Comparison of ENCODE assay signal across 33 mouse cellular contexts in genomic region chr2:180389486-180389885, GRCm38 (mm10). TPM values are rescaled to one million over a fixed set of nuclear protein-coding genes. Genes with fewer than 3 reads are reported as not detected.
DNase-seq lines count a peak whose midpoint lies in the region; ATAC-seq and TF ChIP-seq lines count a peak whose summit lies in the region.
"Had no signal": no experiment of that assay in that cellular context is flagged by ENCODE, and none has a peak within 500 bp of the region (broad histone marks: within the 10 kb centered on the region; RNA-seq: fewer than 3 reads in every experiment).

No protein-coding gene starts in this region.

- H3K9ac ChIP-seq in heart, embryonic 12.5 days: peak overlapping the region; percentile 96
- no peak overlapping the region for H3K9ac ChIP-seq in midbrain, embryonic 11.5 days (ENCODE audit: low read length)
- no peak overlapping the region for H3K9ac ChIP-seq in midbrain, embryonic 13.5 days (replicated peaks)
- peak overlapping the region; percentile 98 for H3K9ac ChIP-seq in heart, postnatal 0 days (replicated peaks; ENCODE audit: low read depth, low read length)
- H3K9ac ChIP-seq: embryonic facial prominence, embryonic 12.5 days; forebrain, embryonic 12.5 days; hindbrain, embryonic 15.5 days; limb, embryonic 12.5 days; liver, postnatal 0 days; midbrain, embryonic 12.5 days had no signal

- WGBS in heart, embryonic 12.5 days: 5% methylated on average over 2 of the region's 2 CpGs
- WGBS in midbrain, embryonic 11.5 days: 20% methylated on average over 2 of the region's 2 CpGs
- 17% methylated on average over 2 of the region's 2 CpGs for WGBS in midbrain, embryonic 13.5 days
- WGBS in heart, postnatal 0 days: 21% methylated on average over 2 of the region's 2 CpGs

- no peak for DNase-seq in heart, adult 11 months
- peak; percentile 62 for DNase-seq in midbrain, embryonic 11.5 days (ENCODE audit: low spot score, missing footprints)
- DNase-seq in heart, postnatal 0 days (ENCODE audit: low spot score): no peak
- DNase-seq in skeletal muscle tissue, adult 2 months (ENCODE audit: low read depth, low spot score): peak; percentile 57
- no peak for DNase-seq in adrenal gland, adult 18-20 months (ENCODE audit: low spot score in 2 of 2)
- DNase-seq: adrenal gland, adult 8-10 months; cerebellum, adult 11-12 months; cerebellum, postnatal 14 days; kidney, adult 8-10 months; kidney, postnatal 14 days; liver, postnatal 0 days; lung, postnatal 10 days; retina, postnatal 1 day; right cerebral cortex, postnatal 25 days; thymus, adult 18-20 months; thymus, postnatal 36 days had no signal

- ATAC-seq in heart, embryonic 12.5 days (ENCODE audit: insufficient number of reproducible peaks, low FRiP score): no peak
- ATAC-seq in midbrain, embryonic 11.5 days (ENCODE audit: low FRiP score): no peak
- ATAC-seq in midbrain, embryonic 13.5 days: no peak
- no peak for ATAC-seq in heart, postnatal 0 days (ENCODE audit: insufficient read depth, low read depth)
- ATAC-seq: liver, postnatal 0 days had no signal

- H3K4me1 ChIP-seq in heart, embryonic 12.5 days (replicated peaks): peaks cover 49% of the 10 kb centered on the region
- H3K4me1 ChIP-seq in midbrain, embryonic 11.5 days (ENCODE audit: control insufficient read depth, insufficient read depth, low read length): peaks cover 11% of the 10 kb centered on the region
- H3K4me1 ChIP-seq in midbrain, embryonic 13.5 days (replicated peaks): peaks cover 22% of the 10 kb centered on the region
- H3K4me1 ChIP-seq in heart, postnatal 0 days (ENCODE audit: control insufficient read depth, insufficient read depth): peaks cover 11% of the 10 kb centered on the region

- peaks cover 9% of the 10 kb centered on the region for H3K36me3 ChIP-seq in heart, embryonic 12.5 days
- H3K36me3 ChIP-seq in midbrain, embryonic 11.5 days (ENCODE audit: control insufficient read depth, insufficient read depth, low read length): no peaks in the 10 kb centered on the region
- H3K36me3 ChIP-seq in midbrain, embryonic 13.5 days: no peaks in the 10 kb centered on the region
- no peaks in the 10 kb centered on the region; the same call in 1 of the 2 replicates for H3K36me3 ChIP-seq in heart, postnatal 0 days (replicated peaks; ENCODE audit: control insufficient read depth, insufficient read depth, low read length)
- H3K36me3 ChIP-seq: embryonic facial prominence, embryonic 12.5 days; forebrain, embryonic 12.5 days; hindbrain, embryonic 15.5 days; limb, embryonic 12.5 days; midbrain, embryonic 12.5 days had no signal

- no peaks in the 10 kb centered on the region for H3K9me3 ChIP-seq in heart, embryonic 12.5 days (replicated peaks)
- no peaks in the 10 kb centered on the region for H3K9me3 ChIP-seq in midbrain, embryonic 11.5 days (ENCODE audit: control insufficient read depth, low read length)
- no peaks in the 10 kb centered on the region for H3K9me3 ChIP-seq in midbrain, embryonic 13.5 days
- H3K9me3 ChIP-seq in heart, postnatal 0 days (replicated peaks; ENCODE audit: control insufficient read depth, low read length): no peaks in the 10 kb centered on the region
- H3K9me3 ChIP-seq: embryonic facial prominence, embryonic 12.5 days; forebrain, embryonic 12.5 days; hindbrain, embryonic 15.5 days; limb, embryonic 12.5 days; midbrain, embryonic 12.5 days had no signal

- TF ChIP-seq CTCF in heart, postnatal 0 days (IDR thresholded peaks at IDR 0.05; ENCODE audit: low read depth): no peak

- peaks cover 20% of the 10 kb centered on the region for H3K27me3 ChIP-seq in heart, embryonic 12.5 days (replicated peaks)
- peaks cover 18% of the 10 kb centered on the region for H3K27me3 ChIP-seq in midbrain, embryonic 11.5 days (ENCODE audit: control insufficient read depth, insufficient read depth, low read length)
- H3K27me3 ChIP-seq in midbrain, embryonic 13.5 days: peaks cover 44% of the 10 kb centered on the region
- H3K27me3 ChIP-seq in heart, postnatal 0 days (ENCODE audit: control insufficient read depth, insufficient read depth, low read length): peaks cover 3% of the 10 kb centered on the region; the same call in 1 of the 2 replicates

- peak overlapping the region; percentile 76 for H3K4me3 ChIP-seq in heart, embryonic 12.5 days
- no peak overlapping the region for H3K4me3 ChIP-seq in midbrain, embryonic 11.5 days (ENCODE audit: low read depth, low read length)
- H3K4me3 ChIP-seq in midbrain, embryonic 13.5 days (replicated peaks): no peak overlapping the region
- peak overlapping the region; percentile 69 for H3K4me3 ChIP-seq in heart, postnatal 0 days (ENCODE audit: low read depth, low read length)
- H3K4me3 ChIP-seq: embryonic facial prominence, embryonic 12.5 days; erythroblast, embryonic 14.5 days; forebrain, embryonic 12.5 days; hindbrain, embryonic 15.5 days; limb, embryonic 12.5 days; midbrain, embryonic 12.5 days had no signal

- peak overlapping the region; percentile 97 for H3K27ac ChIP-seq in heart, embryonic 12.5 days (ENCODE audit: poor library complexity, severe bottlenecking)
- no peak overlapping the region for H3K27ac ChIP-seq in midbrain, embryonic 11.5 days (ENCODE audit: low read depth, low read length)
- no peak overlapping the region for H3K27ac ChIP-seq in midbrain, embryonic 13.5 days
- peak overlapping the region; percentile 99 for H3K27ac ChIP-seq in heart, postnatal 0 days (ENCODE audit: low read depth)
- H3K27ac ChIP-seq: embryonic facial prominence, embryonic 12.5 days; forebrain, embryonic 12.5 days; hindbrain, embryonic 15.5 days; limb, embryonic 12.5 days; midbrain, embryonic 12.5 days had no signal

- peak overlapping the region; percentile 83 for H3K4me2 ChIP-seq in heart, embryonic 12.5 days
- H3K4me2 ChIP-seq in midbrain, embryonic 11.5 days: no peak overlapping the region
- H3K4me2 ChIP-seq in midbrain, embryonic 13.5 days (replicated peaks): no peak overlapping the region
- H3K4me2 ChIP-seq in heart, postnatal 0 days (ENCODE audit: low read depth, low read length): peak overlapping the region; percentile 67
- H3K4me2 ChIP-seq: embryonic facial prominence, embryonic 12.5 days; forebrain, embryonic 12.5 days; hindbrain, embryonic 15.5 days; limb, embryonic 12.5 days; liver, embryonic 11.5 days; midbrain, embryonic 12.5 days had no signal

- no peak for TF ChIP-seq EP300 in heart, postnatal 0 days (IDR thresholded peaks at IDR 0.05; ENCODE audit: low read depth)

RNA-seq across cellular contexts. Expression of gene Gata5, which starts 55.0 kb away (rescaled TPM):
- polyA plus RNA-seq in heart, embryonic 12.5 days (2016; fragmentation: Nextera tagmentation; extraction: Ambion mirVana): 24.7 and 28.4 TPM in 2 replicates
- not detected in 2 replicates for polyA plus RNA-seq in midbrain, embryonic 11.5 days (2014; fragmentation: Nextera tagmentation; extraction: Ambion mirVana)
- not detected in 2 replicates for polyA plus RNA-seq in midbrain, embryonic 13.5 days (2015; fragmentation: Nextera tagmentation; extraction: Ambion mirVana)
- total RNA-seq in heart, postnatal 0 days (2014; rRNA removed; ENCODE audit: low replicate concordance): 2.7 and 5.7 TPM in 2 replicates
- 1.2 and 1.8 TPM in 2 replicates for polyA plus RNA-seq in heart, postnatal 0 days (2015; fragmentation: Nextera tagmentation; extraction: Ambion mirVana)
- total RNA-seq in adrenal gland, adult 18-20 months (2021): under 1 TPM in 1 of 2 experiments, not detected in 1; 0.16 TPM
- total RNA-seq: gastrocnemius, adult 18-20 months; layer of hippocampus, adult 18-20 months; layer of hippocampus, postnatal 25 days; left cerebral cortex, postnatal 14 days; megakaryocyte progenitor cell, adult 5-6 weeks; MEL; monocyte, adult 5-6 weeks had no signal
- polyA plus RNA-seq: C2C12; erythroblast, embryonic 14.5 days; forebrain, embryonic 12.5 days; hindbrain, embryonic 15.5 days; midbrain, embryonic 12.5 days had no signal

Comparison
In these comparisons a context has a peak if more than half of its experiments do, and no peak if none do; other contexts are left out.
1. H3K27ac ChIP-seq: peak in heart, embryonic 12.5 days (single experiment) and heart, postnatal 0 days (single experiment); none in midbrain, embryonic 11.5 days (single experiment) and midbrain, embryonic 13.5 days (single experiment).
2. H3K4me2 ChIP-seq: peak in heart, embryonic 12.5 days (single experiment) and heart, postnatal 0 days (single experiment); none in midbrain, embryonic 11.5 days (single experiment) and midbrain, embryonic 13.5 days (single experiment).
3. H3K4me3 ChIP-seq: peak in heart, embryonic 12.5 days (single experiment) and heart, postnatal 0 days (single experiment); none in midbrain, embryonic 11.5 days (single experiment) and midbrain, embryonic 13.5 days (single experiment).
4. H3K9ac ChIP-seq: peak in heart, embryonic 12.5 days (single experiment) and heart, postnatal 0 days (single experiment); none in midbrain, embryonic 11.5 days (single experiment) and midbrain, embryonic 13.5 days (single experiment).
5. DNase-seq: peak in midbrain, embryonic 11.5 days (single experiment) and skeletal muscle tissue, adult 2 months (single experiment); none in heart, adult 11 months (single experiment), heart, postnatal 0 days (single experiment) and adrenal gland, adult 18-20 months (0 of 2).